Mouse (Mus musculus): ENCODE results near the gene Pepd.

DNA sequence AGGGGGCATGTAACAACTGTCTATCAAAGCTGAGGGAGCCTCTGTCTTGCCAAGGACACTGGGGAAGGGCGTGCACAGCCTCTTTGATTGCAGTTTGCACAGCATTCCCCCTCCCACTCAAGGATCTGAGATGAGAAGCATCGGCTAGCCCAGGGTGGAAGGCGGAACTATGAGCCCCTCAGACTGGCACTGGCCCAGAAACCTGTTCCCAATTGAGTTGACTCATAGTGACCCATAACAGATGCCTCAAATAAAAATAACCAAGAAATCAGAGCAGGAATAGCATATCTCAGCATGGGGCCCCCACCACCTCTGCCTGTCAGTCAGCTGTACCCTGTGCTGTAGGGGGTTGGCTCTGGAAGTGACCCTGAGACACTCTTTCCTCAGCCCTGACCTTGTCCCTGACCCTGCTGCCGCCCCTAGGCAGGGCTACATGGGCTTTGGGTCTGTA is 60.8 kb downstream of the Pepd start:
- TF ChIP-seq GABPA (IDR thresholded peaks at IDR 0.05; ENCODE audit: low read depth, low read length) (no peak), MXI1 (IDR thresholded peaks at IDR 0.05; ENCODE audit: low read depth, low read length) (no peak), E2F4 (IDR thresholded peaks at IDR 0.05; ENCODE audit: borderline replicate concordance, low read depth, low read length) (no peak), EP300 (IDR thresholded peaks at IDR 0.05; ENCODE audit: low read depth in 1 of 2, low read length in 2 of 2) (no peak), CTCF (IDR thresholded peaks at IDR 0.05 in 2 of 3, conservative IDR thresholded peaks at IDR 0.05 in 1 of 3; ENCODE audit: control insufficient read depth in 1 of 3, insufficient read depth in 1 of 3, low read depth in 2 of 3, low read length in 3 of 3, poor library complexity in 1 of 3, severe bottlenecking in 1 of 3) (no peak), POLR2A (IDR thresholded peaks at IDR 0.05; ENCODE audit: control insufficient read depth in 1 of 2, insufficient read depth in 1 of 2, low read depth in 1 of 2, low read length in 2 of 2, poor library complexity in 1 of 2) (no peak), MEF2A (IDR thresholded peaks at IDR 0.05; ENCODE audit: extremely low read depth, insufficient replicate concordance, low read depth, low read length, poor library complexity, severe bottlenecking) (no peak)

All from MEL (cell line).